Comparison of ENCODE assay signal across 9 mouse cellular contexts in genomic region chr3:33904854-33905678, GRCm38 (mm10).
A peak's percentile ranks its signal among the peaks of the same experiment; 100 is the strongest.
DNase-seq lines count a peak whose midpoint lies in the region; ATAC-seq and TF ChIP-seq lines count a peak whose summit lies in the region.
"Had no signal": no experiment of that assay in that cellular context is flagged by ENCODE, and none has a peak within 500 bp of the region (broad histone marks: within the 10 kb centered on the region; RNA-seq: fewer than 3 reads in every experiment).

No protein-coding gene starts in this region.

- peak overlapping the region; percentile 43 for H3K4me2 ChIP-seq in embryonic facial prominence, embryonic 13.5 days
- H3K4me2 ChIP-seq in hindbrain, embryonic 15.5 days, result peak overlapping the region; percentile 48
- H3K4me2 ChIP-seq: liver, embryonic 15.5 days had no signal

- no peak for TF ChIP-seq POLR2A in lung, adult 2 months (IDR thresholded peaks at IDR 0.05; ENCODE audit: borderline replicate concordance, extremely low read depth, low read depth, low read length)

- H3K27ac ChIP-seq in embryonic facial prominence, embryonic 13.5 days, result no peak overlapping the region
- H3K27ac ChIP-seq in hindbrain, embryonic 15.5 days (replicated peaks), result peak overlapping the region; percentile 49
- H3K27ac ChIP-seq in gastrocnemius, adult 2 months, result no peak overlapping the region
- H3K27ac ChIP-seq: liver, embryonic 15.5 days had no signal

- ATAC-seq in embryonic facial prominence, embryonic 13.5 days (ENCODE audit: insufficient number of reproducible peaks, insufficient read depth, low FRiP score, low TSS enrichment, low read depth), result 0 out of 2 replicates have a peak, but pooled peaks have one; percentile 43
- ATAC-seq in hindbrain, embryonic 15.5 days (ENCODE audit: low FRiP score, low read depth), result peak; percentile 91

- peaks cover 5% of the 10 kb centered on the region; the same call in 1 of the 2 replicates for H3K27me3 ChIP-seq in embryonic facial prominence, embryonic 13.5 days
- H3K27me3 ChIP-seq in hindbrain, embryonic 15.5 days, result peaks cover 15% of the 10 kb centered on the region; the same call in 1 of the 2 replicates
- H3K27me3 ChIP-seq: liver, embryonic 15.5 days had no signal

- peak; percentile 9 for DNase-seq in left cerebral cortex, adult 11 months (ENCODE audit: low spot score)
- DNase-seq in left cerebral cortex, postnatal 10 days (ENCODE audit: extremely low spot score in 1 of 2, low spot score in 2 of 2), result no peak
- peak; percentile 29 to 35 for DNase-seq in right cerebral cortex, postnatal 10 days (ENCODE audit: low spot score in 2 of 2)
- DNase-seq in cerebellum, adult 9-11 months, result no peak
- DNase-seq in gastrocnemius, adult 2 months, result no peak
- DNase-seq in lung, adult 2 months, result no peak

- TF ChIP-seq CTCF in gastrocnemius, adult 2 months (IDR thresholded peaks at IDR 0.05), result no peak
- no peak for TF ChIP-seq CTCF in lung, adult 2 months (IDR thresholded peaks at IDR 0.05; ENCODE audit: insufficient read depth, low read length)

- no peaks in the 10 kb centered on the region for H3K36me3 ChIP-seq in embryonic facial prominence, embryonic 13.5 days
- no peaks in the 10 kb centered on the region for H3K36me3 ChIP-seq in hindbrain, embryonic 15.5 days
- H3K36me3 ChIP-seq: liver, embryonic 15.5 days had no signal

- no peak overlapping the region; the same call in 1 of the 2 replicates for H3K9ac ChIP-seq in embryonic facial prominence, embryonic 13.5 days
- no peak overlapping the region; the same call in 1 of the 2 replicates for H3K9ac ChIP-seq in hindbrain, embryonic 15.5 days
- H3K9ac ChIP-seq: liver, embryonic 15.5 days had no signal

- H3K9me3 ChIP-seq in embryonic facial prominence, embryonic 13.5 days, result no peaks in the 10 kb centered on the region
- H3K9me3 ChIP-seq in hindbrain, embryonic 15.5 days, result no peaks in the 10 kb centered on the region
- H3K9me3 ChIP-seq: liver, embryonic 15.5 days had no signal

- intact Hi-C loops in left cerebral cortex, postnatal 10 days (cut with DNase I), result no loop called here
- intact Hi-C loops in gastrocnemius, adult 2 months (cut with DNase I), result no loop called here

- WGBS in embryonic facial prominence, embryonic 13.5 days, result 41% methylated on average over 22 of the region's 22 CpGs
- 21% methylated on average over 22 of the region's 22 CpGs for WGBS in hindbrain, embryonic 15.5 days
- WGBS in lung, adult 2 months, result 53% methylated on average over 22 of the region's 22 CpGs

- H3K4me3 ChIP-seq in embryonic facial prominence, embryonic 13.5 days, result peak overlapping the region; percentile 5; the same call in 1 of the 2 replicates
- H3K4me3 ChIP-seq in hindbrain, embryonic 15.5 days, result 0 out of 2 replicates have a peak overlapping the region, but pooled peaks have one; percentile 5
- no peak overlapping the region for H3K4me3 ChIP-seq in gastrocnemius, adult 2 months
- no peak overlapping the region for H3K4me3 ChIP-seq in lung, adult 2 months (replicated peaks; ENCODE audit: extremely low read depth, low read depth, low read length)
- H3K4me3 ChIP-seq: liver, embryonic 15.5 days had no signal

- H3K4me1 ChIP-seq in embryonic facial prominence, embryonic 13.5 days, result peaks cover 13% of the 10 kb centered on the region; the same call in 1 of the 2 replicates
- H3K4me1 ChIP-seq in hindbrain, embryonic 15.5 days (replicated peaks), result peaks cover 20% of the 10 kb centered on the region
- H3K4me1 ChIP-seq in lung, adult 2 months (ENCODE audit: control insufficient read depth, insufficient read depth, low read length), result no peaks in the 10 kb centered on the region
- H3K4me1 ChIP-seq: liver, embryonic 15.5 days had no signal

Comparison
In these comparisons a context has a peak if more than half of its experiments do, and no peak if none do; other contexts are left out.
1. DNase-seq: peak in left cerebral cortex, adult 11 months (single experiment) and right cerebral cortex, postnatal 10 days (2 of 2); none in left cerebral cortex, postnatal 10 days (0 of 2), cerebellum, adult 9-11 months (single experiment), gastrocnemius, adult 2 months (single experiment) and lung, adult 2 months (single experiment).
2. H3K4me3 ChIP-seq: peak in embryonic facial prominence, embryonic 13.5 days (single experiment) and hindbrain, embryonic 15.5 days (single experiment); none in gastrocnemius, adult 2 months (single experiment) and lung, adult 2 months (single experiment).